Mouse (Mus musculus) cerebellum, postnatal 4 days (tissue): ENCODE measurements around the gene Rhbdl1.
"Not testable (repeated sequence)": the region's sequence is repeated elsewhere in the genome, so short reads cannot be mapped to it uniquely, and the experiment has no call there.

Experiments
- DNase-seq, 2 experiments: peaks; one replicate each; pipeline ENCODE4 v3.0.0; 2022; ENCODE audit warnings: low spot score in 2 of 2, mixed read lengths in 1 of 2

The Rhbdl1 gene

GRCm38 (mm10) chr17:25825984-25826570 lies 11.0 kb downstream of the Rhbdl1 start:
- DNase-seq = no peak

- DNase-seq = no peak
Observed at GRCm38 (mm10) chr17:25825311-25825710, 11.8 kb downstream of the Rhbdl1 start.

- DNase-seq = no peak
Observed at GRCm38 (mm10) chr17:25824362-25825142, 12.5 kb downstream of the Rhbdl1 start.

- peak; percentile 61 to 79 for DNase-seq
Observed at GRCm38 (mm10) chr17:25823452-25823851, 13.6 kb downstream of the Rhbdl1 start, which contains the start of gene Wdr24. Wdr24 (plus strand) TSS chr17:25823627.

- DNase-seq = peak in 1 of 2 experiments; percentile 22
Observed at GRCm38 (mm10) chr17:25818851-25819780, 18.0 kb downstream of the Rhbdl1 start.

GRCm38 (mm10) chr17:25817662-25818061 lies 19.4 kb downstream of the Rhbdl1 start:
- no peak for DNase-seq

GRCm38 (mm10) chr17:25813471-25813870 lies 23.6 kb downstream of the Rhbdl1 start:
- peak in 1 of 2 experiments; percentile 66 for DNase-seq

GRCm38 (mm10) chr17:25810890-25811289 lies 26.2 kb downstream of the Rhbdl1 start:
- DNase-seq = no peak

GRCm38 (mm10) chr17:25809606-25810340 lies 27.3 kb downstream of the Rhbdl1 start:
- peak in 1 of 2 experiments; percentile 38 for DNase-seq

GRCm38 (mm10) chr17:25808789-25809605 lies 28.1 kb downstream of the Rhbdl1 start, which contains the start of gene Fbxl16:
Fbxl16 (plus strand) TSS chr17:25809085.
- peak; percentile 74 to 90 for DNase-seq

GRCm38 (mm10) chr17:25808028-25808427 lies 29.1 kb downstream of the Rhbdl1 start:
- DNase-seq = no peak

GRCm38 (mm10) chr17:25807452-25807851 lies 29.6 kb downstream of the Rhbdl1 start:
- DNase-seq = not testable (repeated sequence)

GRCm38 (mm10) chr17:25806507-25806906 lies 30.6 kb downstream of the Rhbdl1 start:
- no peak for DNase-seq

GRCm38 (mm10) chr17:25802825-25803517 lies 34.1 kb downstream of the Rhbdl1 start:
- peak in 1 of 2 experiments; percentile 71 for DNase-seq

GRCm38 (mm10) chr17:25801029-25801428 lies 36.1 kb downstream of the Rhbdl1 start:
- peak in 1 of 2 experiments; percentile 68 for DNase-seq

GRCm38 (mm10) chr17:25796951-25797369 lies 40.1 kb downstream of the Rhbdl1 start, which contains the start of gene Metrn:
Metrn (minus strand) TSS chr17:25797136.
- peak; percentile 67 to 80 for DNase-seq

GRCm38 (mm10) chr17:25796211-25796771 lies 40.8 kb downstream of the Rhbdl1 start:
- DNase-seq = no peak

GRCm38 (mm10) chr17:25795609-25796092 lies 41.4 kb downstream of the Rhbdl1 start, which contains the start of gene AC134908.4:
AC134908.4 (minus strand) TSS chr17:25795659.
- DNase-seq = no peak

- no peak for DNase-seq
Observed at GRCm38 (mm10) chr17:25794998-25795397, 42.1 kb downstream of the Rhbdl1 start.
